21 mouse cellular contexts compared by ENCODE assay signal in the genomic region with DNA sequence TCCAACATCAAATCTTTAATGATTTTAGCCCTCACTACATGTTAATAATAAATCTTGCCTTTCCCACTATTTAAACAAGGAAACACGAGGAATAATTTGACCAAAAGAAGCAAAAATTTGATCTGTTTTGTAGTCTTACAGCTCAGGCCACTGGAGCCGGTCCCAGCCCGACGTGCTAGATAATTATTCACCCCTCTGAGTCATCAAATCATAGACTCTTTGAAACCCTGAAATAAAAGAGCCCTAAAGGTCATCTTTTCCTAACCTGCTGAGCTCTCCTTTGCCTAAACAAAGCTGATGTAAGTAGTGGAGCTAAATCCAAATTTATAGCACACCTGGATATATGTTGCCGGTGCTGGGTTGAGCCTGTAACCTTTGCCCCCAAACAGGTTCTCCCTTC. TPM values are rescaled to one million over a fixed set of nuclear protein-coding genes. Genes with fewer than 3 reads are reported as not detected.
A peak's percentile ranks its signal among the peaks of the same experiment; 100 is the strongest.
DNase-seq lines count a peak whose midpoint lies in the region; ATAC-seq and TF ChIP-seq lines count a peak whose summit lies in the region.
"Had no signal": no experiment of that assay in that cellular context is flagged by ENCODE, and none has a peak within 500 bp of the region (broad histone marks: within the 10 kb centered on the region; RNA-seq: fewer than 3 reads in every experiment).

No protein-coding gene starts in this region.

- H3K4me3 ChIP-seq in kidney, adult 2 months (ENCODE audit: insufficient read depth, low read depth, low read length): no peak overlapping the region
- no peak overlapping the region for H3K4me3 ChIP-seq in kidney, embryonic 15.5 days (replicated peaks)
- H3K4me3 ChIP-seq: embryonic facial prominence, embryonic 13.5 days; forebrain, embryonic 12.5 days; heart, embryonic 10.5 days; hindbrain, embryonic 13.5 days had no signal

- no peak overlapping the region for H3K4me2 ChIP-seq in kidney, embryonic 15.5 days
- H3K4me2 ChIP-seq: embryonic facial prominence, embryonic 13.5 days; forebrain, embryonic 12.5 days; hindbrain, embryonic 13.5 days had no signal

- no peaks in the 10 kb centered on the region for H3K9me3 ChIP-seq in kidney, embryonic 15.5 days (replicated peaks)
- H3K9me3 ChIP-seq: embryonic facial prominence, embryonic 13.5 days; forebrain, embryonic 12.5 days; heart, embryonic 10.5 days; hindbrain, embryonic 13.5 days had no signal

- no peak overlapping the region for H3K9ac ChIP-seq in kidney, embryonic 15.5 days
- H3K9ac ChIP-seq: embryonic facial prominence, embryonic 13.5 days; forebrain, embryonic 12.5 days; hindbrain, embryonic 13.5 days had no signal

- DNase-seq in kidney, adult 2 months: peak; percentile 48
- DNase-seq in kidney, postnatal 36 days: peak; percentile 25
- no peak for DNase-seq in kidney, adult 18-20 months
- peak; percentile 26 for DNase-seq in adrenal gland, postnatal 14 days
- no peak for DNase-seq in urinary bladder, postnatal 14 days (ENCODE audit: low spot score)
- DNase-seq: cerebellum, adult 18-20 months; cerebellum, adult 9-11 months; cerebellum, postnatal 36 days; gastrocnemius, postnatal 10 days; heart, adult 18-20 months; heart, postnatal 10 days had no signal

- TF ChIP-seq CTCF in kidney, adult 2 months (conservative IDR thresholded peaks at IDR 0.05; ENCODE audit: insufficient read depth, insufficient read length, low read depth, low read length): no peak

- no peak overlapping the region for H3K27ac ChIP-seq in kidney, adult 2 months (ENCODE audit: insufficient read depth, low read depth, low read length)
- no peak overlapping the region for H3K27ac ChIP-seq in kidney, embryonic 15.5 days
- H3K27ac ChIP-seq: embryonic facial prominence, embryonic 13.5 days; forebrain, embryonic 12.5 days; heart, embryonic 10.5 days; hindbrain, embryonic 13.5 days; hindbrain, postnatal 0 days had no signal

- H3K36me3 ChIP-seq in kidney, adult 2 months (ENCODE audit: control insufficient read depth, insufficient read depth, low read length): no peaks in the 10 kb centered on the region
- no peaks in the 10 kb centered on the region for H3K36me3 ChIP-seq in kidney, embryonic 15.5 days
- H3K36me3 ChIP-seq: embryonic facial prominence, embryonic 13.5 days; forebrain, embryonic 12.5 days; heart, embryonic 10.5 days; hindbrain, embryonic 13.5 days had no signal

- no peak for ATAC-seq in kidney, embryonic 15.5 days (replicated peaks; ENCODE audit: low FRiP score)
- ATAC-seq: activated CD4-positive, CD25-positive, alpha-beta regulatory T cell, adult 4 months; forebrain, embryonic 16.5 days; hindbrain, postnatal 0 days; Patski had no signal

- TF ChIP-seq POLR2A in kidney, adult 2 months (IDR thresholded peaks at IDR 0.05; ENCODE audit: low read depth, low read length): no peak

- 37% methylated on average over 5 of the region's 5 CpGs for WGBS in kidney, adult 2 months
- 28% methylated on average over 5 of the region's 5 CpGs for WGBS in kidney, embryonic 15.5 days

- no peaks in the 10 kb centered on the region for H3K4me1 ChIP-seq in kidney, adult 2 months (ENCODE audit: control insufficient read depth, insufficient read depth, low read length)
- H3K4me1 ChIP-seq in kidney, embryonic 15.5 days: no peaks in the 10 kb centered on the region
- H3K4me1 ChIP-seq: embryonic facial prominence, embryonic 13.5 days; forebrain, embryonic 12.5 days; heart, embryonic 10.5 days had no signal

- no peaks in the 10 kb centered on the region for H3K27me3 ChIP-seq in kidney, adult 2 months (replicated peaks; ENCODE audit: control insufficient read depth, insufficient read depth, low read length)
- no peaks in the 10 kb centered on the region for H3K27me3 ChIP-seq in kidney, embryonic 15.5 days
- H3K27me3 ChIP-seq: CH12.LX; embryonic facial prominence, embryonic 13.5 days; forebrain, embryonic 12.5 days; hindbrain, embryonic 13.5 days had no signal

RNA-seq across cellular contexts. Expression of a gene that starts 27.4 kb away (rescaled TPM):
- polyA plus RNA-seq in kidney, adult 2 months (2012; rRNA removed): 3.1 and 4.3 TPM in 2 replicates
- polyA plus RNA-seq in kidney, embryonic 15.5 days (2015; fragmentation: Nextera tagmentation; extraction: Ambion mirVana): 6.6 and 9.5 TPM in 2 replicates
- total RNA-seq in adrenal gland, postnatal 14 days (2021): 19.9 and 21.2 TPM in 2 replicates
- polyA plus RNA-seq: activated CD4-positive, CD25-positive, alpha-beta regulatory T cell, adult 4 months; Patski had no signal

Comparison
In these comparisons a context has a peak if more than half of its experiments do, and no peak if none do; other contexts are left out.
1. DNase-seq: peak in kidney, adult 2 months (single experiment), kidney, postnatal 36 days (2 of 2) and adrenal gland, postnatal 14 days (single experiment); none in kidney, adult 18-20 months (single experiment) and urinary bladder, postnatal 14 days (single experiment).